Mouse (Mus musculus) lung, embryonic 16.5 days (tissue): Measurements from ENCODE around the gene Dnajb2. TPM values are rescaled to one million over a fixed set of nuclear protein-coding genes. Genes with fewer than 3 reads are reported as not detected.

Source experiments
- ATAC-seq: fragments of 200-750 bp; cut with Nextera tagmentation; 2 replicates; pipeline ENCODE4 v1.8.0; 2017; ENCODE audit warnings: low read depth, mild to moderate bottlenecking, moderate library complexity
- H3K27ac ChIP-seq: fragments of 300-500 bp; sonication (generic); 2 replicates; pipeline ENCODE4 v1.5.1; 2014; ENCODE audit warnings: mild to moderate bottlenecking, control low read depth, low read length
- H3K27me3 ChIP-seq: fragments of 300-500 bp; sonication (generic); 2 replicates; pipeline ENCODE4 v1.6.1; 2014; ENCODE audit warnings: low read depth, low read length, mixed read lengths; ENCODE audit not compliant: control insufficient read depth, insufficient read depth
- H3K36me3 ChIP-seq: fragments of 300-500 bp; sonication (generic); 2 replicates; pipeline ENCODE4 v1.6.1; 2014; ENCODE audit warnings: low read length; ENCODE audit not compliant: control insufficient read depth, insufficient read depth
- H3K4me1 ChIP-seq: fragments of 300-500 bp; sonication (generic); replicated peaks from 2 replicates; pipeline ENCODE4 v1.6.1; 2014; ENCODE audit warnings: low read length, mixed read lengths; ENCODE audit not compliant: control insufficient read depth, insufficient read depth
- H3K4me2 ChIP-seq: fragments of 300-500 bp; sonication (generic); 2 replicates; pipeline ENCODE4 v1.6.1; 2014; ENCODE audit warnings: low read depth, low read length, control low read depth
- H3K4me3 ChIP-seq: fragments of 300-500 bp; sonication (generic); 2 replicates; pipeline ENCODE4 v1.5.1; 2014; ENCODE audit warnings: mild to moderate bottlenecking, low read length, control low read depth
- H3K9ac ChIP-seq: fragments of 300-500 bp; sonication (generic); 2 replicates; pipeline ENCODE4 v1.6.1; 2014; ENCODE audit warnings: low read length, control low read depth
- H3K9me3 ChIP-seq: fragments of 300-500 bp; sonication (generic); 2 replicates; pipeline ENCODE4 v1.6.1; 2016; ENCODE audit warnings: low read length; ENCODE audit not compliant: control insufficient read depth
- WGBS: fragments of 180-500 bp; shearing (Covaris S2); extraction: QIAGEN DNeasy Blood & Tissue Kit; methylation state at CpG from one replicate; pipeline ENCODE4 v1.1.7; 2014; 5-methylcytosine and 5-hydroxymethylcytosine counted together
- microRNA-seq: library from miRNA; unstranded; fragments of <30 nt; microRNA quantifications from one replicate; pipeline ENCODE4, GENCODE M21; 2016
- polyA plus RNA-seq: library from polyadenylated mRNA; unstranded; fragments of >200 nt; fragmentation: Nextera tagmentation; extraction: Ambion mirVana; gene quantifications from 2 replicates; pipeline ENCODE4 v1.2.1, GENCODE M21; 2015

The Dnajb2 gene
- polyA plus RNA-seq, 1 experiment from 2014 or later = 32.7 TPM

DNA sequence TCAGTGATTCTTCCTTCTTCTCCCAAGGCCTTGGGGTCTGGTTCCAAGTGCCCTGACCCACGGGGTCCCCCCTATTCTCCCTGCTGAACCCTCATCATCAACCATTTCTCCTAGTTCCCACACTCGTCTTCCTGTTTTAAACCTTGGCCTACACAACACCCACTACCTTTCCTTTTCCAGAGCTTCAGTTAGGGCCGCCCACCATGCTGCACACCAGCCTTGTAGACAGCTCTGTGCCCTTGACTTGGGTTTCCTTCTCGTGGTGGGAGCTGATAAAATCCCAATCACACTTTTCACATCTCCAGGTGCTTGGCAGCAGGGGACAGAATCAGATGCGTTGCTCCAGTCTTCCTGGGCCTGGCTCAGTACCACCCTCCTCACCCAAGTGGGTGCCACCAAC is 58.1 kb downstream of the Dnajb2 start:
- H3K27ac ChIP-seq = no peak overlapping the region
- H3K36me3 ChIP-seq = no peaks in the 10 kb centered on the region
- H3K9me3 ChIP-seq = no peaks in the 10 kb centered on the region
- no peak overlapping the region for H3K9ac ChIP-seq
- WGBS = 77% methylated on average over 5 of the region's 5 CpGs
- H3K4me1 ChIP-seq = no peaks in the 10 kb centered on the region
- no peaks in the 10 kb centered on the region for H3K27me3 ChIP-seq
- H3K4me3 ChIP-seq = no peak overlapping the region
- no peak overlapping the region for H3K4me2 ChIP-seq
- no peak for ATAC-seq

Small RNAs within 50 kb of the gene (microRNA-seq; reads per million reads assigned to microRNA genes)
- gene Gm27943 = not detected

Other genes starting within 250 kb of the Dnajb2 start
- gene Nhej1, start 111.2 kb upstream of the Dnajb2 start, polyA plus RNA-seq = 10.4 and 10.5 TPM in 2 replicates
- 0.33 and 0.36 TPM in 2 replicates for gene Slc23a3, start 102.5 kb upstream of the Dnajb2 start, polyA plus RNA-seq
- gene Cnppd1, start 93.7 kb upstream of the Dnajb2 start, polyA plus RNA-seq = 44.8 and 50.1 TPM in 2 replicates
- 44.5 and 46.9 TPM in 2 replicates for gene Retreg2, start 93.6 kb upstream of the Dnajb2 start, polyA plus RNA-seq
- gene Zfand2b, start 67.8 kb upstream of the Dnajb2 start, polyA plus RNA-seq = 42.9 and 46.1 TPM in 2 replicates
- 16.3 and 18.8 TPM in 2 replicates for gene Abcb6, start 56.0 kb upstream of the Dnajb2 start, polyA plus RNA-seq
- gene Ankzf1, start 44.3 kb upstream of the Dnajb2 start, polyA plus RNA-seq = 23.4 and 24.6 TPM in 2 replicates
- 26.4 and 29.1 TPM in 2 replicates for gene Atg9a, start 44.2 kb upstream of the Dnajb2 start, polyA plus RNA-seq
- gene Glb1l, start 25.6 kb upstream of the Dnajb2 start, polyA plus RNA-seq = 19.6 and 21.6 TPM in 2 replicates
- 122 and 127 TPM in 2 replicates for gene Stk16, start 25.6 kb upstream of the Dnajb2 start, polyA plus RNA-seq
- 51.5 and 58.8 TPM in 2 replicates for gene Tuba4a, start 16.5 kb upstream of the Dnajb2 start, polyA plus RNA-seq
- gene A630095N17Rik, start 4.3 kb upstream of the Dnajb2 start, polyA plus RNA-seq = not detected in 2 replicates
- 0.63 and 0.78 TPM in 2 replicates for gene Ptprn, start 28.1 kb downstream of the Dnajb2 start, polyA plus RNA-seq
- gene Resp18, start 42.0 kb downstream of the Dnajb2 start, polyA plus RNA-seq = 1.6 and 2.1 TPM in 2 replicates
- gene Dnpep, start 81.6 kb downstream of the Dnajb2 start, polyA plus RNA-seq = 118 and 122 TPM in 2 replicates
- 57.1 and 64.0 TPM in 2 replicates for gene Des, start 123.9 kb downstream of the Dnajb2 start, polyA plus RNA-seq
- gene Speg, start 138.9 kb downstream of the Dnajb2 start, polyA plus RNA-seq = 38.5 and 38.9 TPM in 2 replicates
- 80.5 and 92.4 TPM in 2 replicates for gene Gmppa, start 199.5 kb downstream of the Dnajb2 start, polyA plus RNA-seq
- gene Asic4, start 214.0 kb downstream of the Dnajb2 start, polyA plus RNA-seq = 0.05 and 0.11 TPM in 2 replicates
- gene Chpf, start 242.9 kb downstream of the Dnajb2 start, polyA plus RNA-seq = 22.9 and 25.2 TPM in 2 replicates
- gene Tmem198, start 243.1 kb downstream of the Dnajb2 start, polyA plus RNA-seq = 0.65 and 1.3 TPM in 2 replicates